Mouse (Mus musculus) telencephalon, adult 2 months (tissue): ENCODE measurements at regions not wholly inside any gene's neighbourhood (a gene's known extent, or its start where the extent isn't known, plus 50 kb on each side); places are given as distances from the start of the nearest gene placed in this dataset.

ENCODE experiments used
- DNase-seq: peaks from one replicate; pipeline ENCODE4 v3.0.0-alpha.2; 2011; ENCODE audit warnings: low read depth, low spot score

DNA sequence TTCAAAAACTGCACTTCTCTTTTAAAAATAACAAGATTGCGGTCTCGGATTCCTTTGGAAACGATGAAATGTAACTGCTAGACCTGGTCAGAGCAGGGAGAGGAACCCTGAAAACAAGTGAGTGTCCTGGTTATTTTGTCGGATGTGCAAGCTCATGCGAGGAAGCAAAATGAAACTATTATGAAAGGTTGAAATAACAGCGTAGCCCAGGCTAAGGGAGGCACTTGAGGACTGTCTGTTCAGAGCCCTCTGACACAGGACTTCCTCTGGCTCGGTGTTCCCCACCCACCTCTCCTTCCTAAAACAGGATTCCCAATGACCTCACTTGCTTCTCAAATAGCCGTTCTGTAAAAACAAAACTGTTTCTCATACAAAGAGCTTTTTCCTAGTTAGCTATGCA, 51.3 kb upstream of the S1pr1 start:
- no peak for DNase-seq

DNA sequence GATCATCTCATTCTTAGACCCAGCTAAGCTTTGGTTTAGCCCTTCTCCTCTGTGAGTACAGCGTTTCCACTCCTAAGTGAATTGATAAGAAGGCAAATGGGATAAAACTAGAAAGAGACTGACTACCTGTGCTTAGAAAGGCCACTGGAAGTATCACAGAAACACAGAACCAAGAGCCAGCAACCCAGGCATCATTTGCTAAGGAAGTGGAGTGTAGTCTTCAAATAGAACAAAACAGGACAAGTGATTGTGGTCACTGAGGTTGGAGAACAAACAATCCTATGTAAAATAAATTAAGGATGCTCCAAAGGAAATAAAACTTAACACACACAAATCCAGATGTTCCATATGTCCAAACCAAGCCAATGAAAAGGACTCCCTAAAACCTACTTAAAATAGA, 53.4 kb upstream of the S1pr1 start:
- DNase-seq: no peak

DNA sequence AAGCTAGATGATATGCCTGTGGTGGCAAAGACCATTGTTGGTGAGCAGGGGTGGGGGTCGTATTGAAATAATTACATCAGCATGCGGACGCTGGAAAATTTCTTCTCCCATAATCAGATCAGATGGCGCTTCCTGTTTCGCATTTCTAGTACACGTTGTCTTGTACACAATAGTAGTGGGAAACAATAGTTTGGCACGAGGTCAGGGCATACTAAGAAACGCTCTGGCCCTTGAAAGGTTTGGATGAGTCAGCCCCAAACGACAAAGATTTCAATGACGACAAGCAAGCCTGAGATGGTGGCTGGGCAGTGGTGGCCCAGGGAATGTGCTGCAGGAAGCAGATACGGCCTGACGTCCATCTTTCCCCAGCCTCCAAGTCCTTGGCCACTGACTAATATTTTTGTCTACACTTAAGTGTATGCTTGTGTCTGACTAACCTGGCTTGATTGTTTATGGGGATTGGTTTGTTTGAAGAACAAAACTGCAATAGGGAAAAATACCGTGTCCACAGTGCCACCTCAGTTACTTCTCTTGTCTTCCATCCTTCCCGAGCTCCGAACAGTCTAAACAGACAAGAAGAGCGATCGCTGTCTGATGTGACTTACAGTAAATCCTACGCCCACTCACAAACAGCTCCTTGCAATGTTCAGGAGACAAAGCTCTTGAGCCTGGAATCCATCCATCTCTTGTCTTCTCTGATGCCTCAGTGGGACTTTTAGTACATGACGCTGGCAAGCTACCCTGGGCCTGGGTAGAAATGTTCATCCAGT, 54.1 kb upstream of the S1pr1 start:
- no peak for DNase-seq

DNA sequence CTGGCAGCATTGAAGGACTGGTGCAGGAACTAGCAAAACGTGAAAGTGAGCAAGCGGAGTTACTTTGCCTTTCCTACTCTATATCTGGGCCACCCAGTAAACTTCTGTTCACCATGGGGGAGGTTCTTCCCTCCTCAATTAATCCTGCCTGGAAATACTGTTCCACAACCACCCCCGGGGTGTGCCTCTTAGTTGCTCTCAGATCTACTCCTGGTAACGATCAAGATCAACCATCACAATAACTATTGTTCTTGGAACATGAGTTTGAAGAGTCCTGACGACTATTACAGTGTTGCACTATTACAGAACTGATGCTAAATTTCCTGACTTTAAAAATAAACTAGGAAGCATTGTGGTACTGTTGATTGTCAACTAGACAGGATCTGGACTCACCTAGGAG, 57.8 kb upstream of the S1pr1 start:
- no peak for DNase-seq

DNA sequence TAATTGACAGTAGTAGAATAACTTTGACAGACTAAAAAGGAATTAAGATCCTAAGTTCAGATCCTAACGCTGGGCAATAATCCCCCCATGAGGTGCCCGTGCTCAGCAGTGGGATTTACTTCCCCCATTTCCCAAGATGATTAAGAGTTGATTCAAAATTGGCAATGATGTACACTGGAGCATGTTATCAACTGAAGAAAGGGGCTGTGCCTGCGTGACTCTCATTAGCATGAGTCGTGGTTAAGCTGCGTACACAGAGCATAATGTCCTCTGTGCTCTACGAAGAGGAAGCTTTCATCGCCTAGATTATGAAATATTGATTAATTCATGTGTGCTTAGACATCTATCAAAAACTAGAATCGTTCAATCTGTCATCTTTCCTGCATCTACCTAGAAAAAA, 59.4 kb upstream of the S1pr1 start:
- DNase-seq: no peak

DNA sequence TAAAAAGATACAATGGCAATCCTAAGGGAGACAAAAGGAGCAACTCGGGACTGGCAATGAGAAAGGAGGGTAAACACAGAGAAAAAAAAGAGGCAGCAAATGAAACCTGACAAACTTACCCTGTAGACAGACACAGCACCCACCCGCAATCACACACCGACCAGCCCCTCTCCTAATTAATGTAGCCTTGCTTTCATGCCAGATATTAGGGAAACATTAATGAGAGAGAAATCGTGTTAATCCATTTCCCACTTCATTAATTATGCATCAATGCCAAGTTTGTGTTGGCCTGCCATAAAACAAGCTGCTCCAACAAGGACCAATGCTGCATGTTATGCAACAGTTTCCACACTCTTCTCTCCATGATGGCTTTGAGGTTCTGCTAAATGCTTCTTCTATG, 59.9 kb upstream of the S1pr1 start:
- DNase-seq: no peak

DNA sequence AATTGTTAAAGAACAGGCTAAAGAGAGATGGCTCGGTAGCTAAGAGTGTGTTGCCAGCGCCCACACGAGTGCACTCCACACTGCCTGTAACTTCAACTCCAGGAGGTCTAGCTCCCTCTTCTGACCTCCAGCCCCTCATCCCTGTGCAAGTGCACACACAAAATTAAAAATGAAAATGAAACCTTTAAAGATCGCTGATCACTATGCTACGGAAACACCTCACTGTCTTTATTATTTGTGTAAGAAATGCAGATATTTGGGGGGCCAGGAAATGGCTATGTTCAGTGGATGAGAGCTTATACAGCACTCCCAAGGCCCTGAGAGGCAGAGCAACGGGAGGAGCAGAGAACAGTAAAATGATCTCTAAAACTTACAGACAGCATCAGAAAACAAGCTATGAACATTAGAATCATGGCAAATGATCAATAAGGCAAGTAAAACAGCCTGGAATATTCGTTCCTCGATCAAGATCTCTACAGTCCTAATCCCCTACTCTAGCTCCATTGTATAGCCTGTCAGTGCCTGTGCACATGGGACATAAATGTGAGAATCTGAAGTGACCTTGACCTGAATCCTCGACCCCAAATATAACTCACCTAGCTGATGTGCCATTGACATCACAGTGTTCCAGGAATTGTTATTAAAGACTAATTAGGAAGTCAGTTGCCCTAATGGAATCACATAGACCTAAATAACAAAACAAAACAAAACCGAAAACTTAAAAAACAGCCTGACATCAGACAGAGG, 64.4 kb upstream of the S1pr1 start:
- DNase-seq: no peak

DNA sequence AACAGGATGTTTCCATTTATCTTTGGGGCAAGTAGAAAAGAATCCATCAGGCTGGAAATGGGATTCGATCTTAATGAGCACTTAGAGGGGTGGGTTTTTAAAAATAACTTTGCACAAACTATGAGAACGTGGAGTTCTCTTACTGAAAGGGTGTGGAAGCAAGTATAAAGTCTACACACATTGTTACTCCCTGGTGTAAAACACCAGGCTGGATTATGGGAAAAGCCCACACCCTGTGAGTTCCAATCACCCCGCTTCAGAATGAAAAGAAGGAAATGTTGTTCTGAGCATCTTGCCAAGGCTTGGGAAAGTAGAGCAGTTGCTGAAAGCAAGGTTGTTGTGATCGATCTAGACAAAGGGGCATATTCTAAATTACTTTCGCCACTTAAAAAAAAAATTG, 65.0 kb upstream of the S1pr1 start:
- no peak for DNase-seq

DNA sequence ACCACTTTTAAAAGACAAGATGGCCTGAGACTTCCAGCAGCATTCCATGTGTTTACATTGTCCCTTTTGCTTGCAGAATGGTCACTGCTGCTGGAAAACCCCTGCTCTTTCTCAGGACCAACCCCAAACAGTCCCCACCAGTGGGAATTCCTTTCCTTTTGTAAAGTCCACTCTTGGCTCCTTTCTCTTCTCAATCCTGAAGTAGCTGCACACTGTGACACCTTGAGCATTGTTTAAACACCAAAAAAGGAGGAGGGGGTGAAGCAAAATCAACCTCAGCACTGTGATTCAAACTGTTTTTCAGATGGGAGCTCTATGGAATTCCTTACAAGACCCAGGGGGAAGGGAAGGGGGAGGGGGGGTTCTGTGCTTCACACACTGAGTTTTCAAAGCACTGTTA, 67.9 kb upstream of the S1pr1 start:
- no peak for DNase-seq

DNA sequence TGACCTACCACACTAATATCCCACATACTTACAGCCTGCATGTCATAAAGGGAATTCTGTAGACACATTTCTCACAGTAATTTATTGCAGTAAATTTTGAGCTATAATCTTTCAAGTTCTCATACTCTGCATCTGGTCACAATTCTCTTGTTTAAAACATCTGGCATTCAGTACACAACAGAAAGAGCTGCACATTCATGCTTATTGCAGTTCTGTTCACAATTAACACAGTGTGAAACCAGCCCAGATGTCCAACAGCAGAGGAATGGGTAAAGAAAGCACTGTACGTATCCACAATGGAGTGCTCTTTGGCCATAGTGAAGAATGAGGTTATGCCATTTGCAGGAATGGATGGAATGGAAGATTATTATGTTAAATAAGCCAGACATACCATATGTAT, 72.5 kb upstream of the S1pr1 start:
- DNase-seq: no peak

DNA sequence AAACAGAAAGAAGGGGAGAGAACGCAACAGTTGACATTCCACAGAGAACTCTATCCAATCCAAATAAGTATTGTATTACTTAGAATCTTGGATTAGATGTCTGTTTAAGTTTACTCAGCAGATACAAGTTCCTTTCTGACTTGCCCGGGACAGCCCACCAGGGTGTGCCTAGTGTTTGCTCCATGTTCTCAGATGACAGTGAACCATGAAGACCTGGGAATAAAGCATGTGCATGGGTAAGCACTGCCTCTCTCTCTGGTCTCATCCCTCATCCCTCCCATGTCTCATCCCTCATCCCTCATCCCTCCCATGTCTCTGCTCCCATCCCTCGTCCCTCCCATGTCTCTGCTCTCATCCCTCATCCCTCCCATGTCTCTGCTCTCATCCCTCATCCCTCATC, 73.7 kb upstream of the S1pr1 start:
- DNase-seq: no peak

DNA sequence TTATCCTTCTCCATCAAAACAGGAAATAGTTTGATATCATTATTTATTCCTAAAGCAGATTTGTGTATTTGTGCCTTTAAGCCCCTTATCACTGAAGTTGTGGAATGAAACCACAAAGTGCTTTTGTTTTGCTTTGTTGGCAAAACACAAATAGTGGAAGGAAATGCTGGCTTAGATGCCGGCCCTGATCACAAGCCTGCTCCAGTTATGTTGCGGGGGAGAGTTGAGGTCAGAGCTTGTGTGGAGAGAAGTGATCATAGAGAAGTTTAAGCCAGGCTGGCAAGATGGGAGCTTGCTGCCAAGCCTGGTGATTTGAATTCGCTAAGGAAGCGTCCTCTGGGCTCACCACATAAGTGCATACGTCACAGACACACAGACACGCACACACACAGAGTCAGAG, 74.2 kb upstream of the S1pr1 start:
- no peak for DNase-seq

DNA sequence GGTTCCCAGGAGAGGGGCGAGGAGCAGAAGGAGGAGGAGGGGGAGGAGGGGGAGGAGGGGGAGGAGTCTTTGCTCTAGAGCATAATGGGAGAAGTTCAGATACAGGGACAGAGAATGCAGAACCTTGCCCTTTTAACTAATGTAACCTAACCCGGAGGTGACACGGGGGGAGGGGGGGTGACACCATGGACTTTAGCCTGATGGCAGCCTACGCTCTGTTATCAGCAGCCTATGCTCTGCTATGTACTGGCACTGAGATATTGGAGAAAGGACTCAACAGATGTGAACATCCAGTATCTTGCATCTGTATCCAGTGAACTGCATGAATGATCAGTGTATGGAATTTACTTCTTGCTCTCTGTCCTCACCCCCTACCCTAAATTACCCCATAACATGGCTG, 77.7 kb upstream of the S1pr1 start:
- no peak for DNase-seq

DNA sequence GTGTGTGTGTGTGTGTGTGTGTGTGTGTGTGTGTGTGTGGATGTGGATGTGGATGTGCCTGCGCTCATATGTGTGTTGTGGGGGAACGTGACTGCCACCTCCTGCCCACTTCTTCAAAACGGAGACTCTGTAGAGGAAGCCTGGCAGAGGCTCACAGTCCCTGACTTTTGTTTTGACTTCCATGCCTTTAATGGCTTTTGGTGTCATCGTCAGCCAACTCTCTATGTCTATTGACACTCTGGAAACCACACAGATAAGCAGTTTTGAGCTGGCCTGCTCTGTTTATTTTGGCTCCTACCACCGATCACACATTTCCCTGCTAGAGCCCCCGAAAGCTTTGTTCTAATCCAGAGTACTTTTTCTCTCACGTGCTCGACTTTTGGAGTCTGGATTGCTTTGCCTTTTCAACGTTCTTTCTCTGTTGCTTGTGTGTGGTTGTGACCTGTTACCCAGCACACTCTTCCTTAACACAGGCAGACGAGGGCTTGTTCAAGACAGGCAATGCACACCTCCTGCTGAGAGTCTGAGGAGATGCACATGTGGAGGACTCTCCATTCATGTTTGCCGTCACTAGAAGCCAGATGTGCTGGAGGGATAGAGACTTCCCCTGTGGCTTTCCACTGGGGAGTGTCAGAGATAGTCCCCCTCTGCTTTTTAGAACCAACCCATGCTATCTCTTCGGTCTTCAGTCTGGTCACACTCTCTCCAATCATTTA, 78.6 kb upstream of the S1pr1 start:
- no peak for DNase-seq

DNA sequence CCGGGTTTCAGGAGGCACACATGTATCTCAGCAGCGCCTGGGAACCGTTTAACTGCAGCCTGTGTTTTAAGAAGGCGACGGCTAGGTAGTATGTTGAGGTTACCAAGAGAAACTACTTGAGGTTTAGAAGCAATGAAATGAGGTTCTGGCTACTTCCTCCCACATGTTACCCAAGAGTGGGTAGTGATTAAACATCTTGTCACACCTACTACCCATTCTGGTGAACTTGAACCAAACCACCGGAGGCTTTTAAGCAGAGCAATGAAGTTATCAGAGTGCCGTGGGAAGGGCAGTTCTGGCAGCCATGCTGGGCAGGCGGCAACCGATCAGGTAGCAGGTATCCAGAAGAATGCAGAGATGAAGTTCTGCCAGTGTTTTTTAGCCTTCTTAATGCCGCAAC, 84.5 kb upstream of the S1pr1 start:
- no peak for DNase-seq

DNA sequence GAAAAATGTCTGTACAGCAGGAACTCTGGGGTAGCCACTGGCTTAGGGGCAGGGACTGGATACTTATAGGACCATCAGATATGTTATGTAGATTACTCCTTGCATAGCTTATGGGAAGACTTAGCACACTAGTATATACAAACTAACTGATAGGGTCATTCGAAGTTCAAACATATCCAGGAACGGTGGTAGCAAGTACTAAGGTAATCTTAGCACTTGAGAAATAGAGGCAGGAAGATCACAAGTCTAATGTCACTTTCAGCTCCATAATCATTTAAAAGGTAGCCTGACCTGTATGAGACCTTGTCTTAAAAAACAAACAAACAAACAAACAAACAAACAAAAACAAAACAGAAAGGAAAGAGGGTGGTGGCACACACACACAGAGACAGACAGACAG, 85.1 kb upstream of the S1pr1 start:
- DNase-seq: no peak

DNA sequence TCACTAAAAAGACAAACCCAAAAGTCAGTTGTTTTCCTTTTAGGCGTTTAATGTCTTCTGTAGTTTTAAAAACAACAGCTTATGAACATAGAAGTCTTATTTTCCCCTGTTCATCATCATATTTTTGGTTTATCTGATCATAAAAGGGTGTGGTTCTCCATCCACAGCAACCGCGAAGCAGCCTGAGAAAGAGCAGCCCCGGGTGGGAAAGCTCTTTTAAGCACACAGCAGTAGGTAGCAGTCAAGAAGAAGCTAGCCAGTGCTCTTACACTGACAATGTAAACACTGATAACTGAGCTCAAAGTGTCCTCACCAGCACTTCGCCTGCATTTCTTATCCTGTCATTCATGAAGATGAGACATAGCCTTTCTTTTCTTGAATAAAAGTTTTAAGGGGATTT, 86.0 kb upstream of the S1pr1 start:
- no peak for DNase-seq

DNA sequence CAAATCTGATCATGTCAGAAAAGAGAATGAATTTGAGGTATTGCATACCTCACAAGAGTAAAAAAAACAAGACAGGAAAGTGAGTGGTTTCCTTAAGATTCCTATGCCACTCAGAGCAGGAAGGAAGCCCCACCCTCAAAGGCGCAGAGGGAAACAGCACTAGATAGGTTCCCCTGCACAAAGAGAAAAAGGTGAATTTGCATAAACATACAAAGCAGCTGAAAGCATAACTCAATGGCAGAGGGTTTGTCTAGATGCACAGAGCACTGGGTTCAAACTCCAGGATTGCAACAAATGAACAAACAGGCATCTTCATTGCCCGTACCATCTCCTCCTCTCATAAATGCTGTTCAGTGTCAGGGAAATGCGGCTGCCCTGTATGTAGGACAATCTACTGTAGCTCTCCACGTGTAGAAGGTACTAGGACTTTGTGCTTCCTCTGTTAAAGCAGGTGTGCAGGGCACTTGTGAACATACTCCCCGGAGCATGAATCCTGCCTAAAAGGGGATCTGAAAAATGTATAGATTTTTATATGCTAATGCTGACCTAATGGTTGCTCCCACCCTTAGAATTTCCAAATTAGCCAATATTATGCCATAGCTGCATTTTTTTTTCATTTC, 85.9 kb upstream of the Dph5 start:
- DNase-seq: no peak

DNA sequence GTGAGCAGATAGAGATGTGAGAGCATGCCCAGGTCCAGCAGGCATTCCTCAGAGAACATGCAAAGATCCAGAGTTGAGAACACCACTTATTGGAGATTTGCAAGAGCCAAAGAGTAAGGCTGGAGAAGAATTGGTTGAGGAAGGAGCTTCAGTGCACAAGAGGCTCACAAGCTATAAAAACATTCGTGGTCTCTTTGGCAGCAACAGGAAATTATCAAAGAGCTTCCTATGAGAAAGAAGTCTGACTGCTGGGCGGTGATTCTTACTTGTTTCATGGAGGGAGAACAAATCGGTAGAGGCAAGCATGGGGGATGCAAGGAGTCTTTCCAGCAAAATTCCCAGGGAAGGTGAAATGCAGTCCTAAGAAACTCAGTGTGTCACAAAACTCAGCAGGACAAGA, 83.0 kb upstream of the Dph5 start:
- DNase-seq: no peak

DNA sequence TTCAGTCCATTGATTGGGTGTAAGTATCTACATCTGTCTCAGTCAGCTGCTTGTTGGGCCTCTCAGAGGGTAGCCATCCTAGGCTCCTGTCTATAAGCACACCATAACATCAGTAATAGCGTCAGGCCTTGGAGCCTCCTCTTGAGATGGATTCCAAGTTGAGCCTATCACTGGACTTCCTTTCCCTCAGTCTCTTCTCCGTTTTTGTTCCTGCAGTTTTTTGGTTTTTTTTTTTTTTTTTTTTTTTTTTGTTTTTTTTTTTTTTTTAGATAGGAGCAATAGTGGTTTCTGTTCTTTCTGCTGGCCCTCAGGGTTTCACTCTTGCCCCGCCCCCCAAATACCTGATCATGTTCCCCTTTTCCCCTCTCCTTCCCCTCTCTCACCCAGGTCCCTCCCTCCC, 80.6 kb upstream of the Dph5 start:
- DNase-seq: no peak

DNA sequence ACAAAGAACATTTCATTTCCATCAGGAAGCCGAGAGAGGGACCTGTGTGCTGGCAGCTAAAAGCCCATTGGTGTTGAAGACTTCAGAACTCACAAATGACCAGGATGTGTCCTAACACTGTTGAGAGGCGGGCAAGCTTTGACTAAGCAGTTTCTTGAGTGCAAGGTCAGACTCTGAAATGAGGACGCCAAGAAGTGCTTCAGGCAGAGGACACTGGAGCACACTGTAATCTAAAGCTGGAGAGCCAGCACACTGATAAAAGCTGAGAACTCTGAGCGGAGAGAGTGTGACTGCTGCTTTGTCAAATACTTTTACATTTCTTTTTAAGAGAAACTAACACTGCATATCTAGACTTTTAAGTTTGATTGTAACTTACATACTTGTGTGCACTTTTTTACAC, 72.5 kb upstream of the Dph5 start:
- no peak for DNase-seq

DNA sequence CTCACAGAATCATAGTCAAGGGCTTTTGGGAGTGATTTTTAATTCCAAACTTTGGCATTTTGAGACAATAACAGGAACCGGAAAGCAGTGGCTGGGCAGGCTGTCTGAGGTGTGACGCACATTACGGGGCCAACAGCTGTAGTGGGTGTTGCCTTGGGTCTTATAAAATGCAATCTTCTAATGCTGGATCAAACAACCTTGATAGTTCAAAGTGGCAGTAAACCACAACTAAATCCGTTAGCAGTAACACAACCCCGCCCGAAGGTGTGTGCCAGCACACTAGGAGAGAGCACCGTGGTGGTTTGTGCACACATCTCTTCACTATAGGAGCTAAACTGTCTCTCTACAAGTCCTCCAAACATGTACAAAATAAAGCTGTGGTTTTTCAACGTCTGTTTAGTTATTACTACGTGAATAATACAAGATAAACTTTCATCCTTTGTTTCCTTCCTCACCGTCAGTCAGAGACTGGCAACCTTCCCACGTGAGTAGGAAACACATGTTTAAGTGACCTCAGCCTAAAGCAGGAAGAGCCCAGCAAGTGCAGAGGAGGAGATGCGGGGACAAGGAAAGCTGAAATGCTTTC, 72.0 kb upstream of the Dph5 start:
- no peak for DNase-seq
